Mouse (Mus musculus) cerebellum, adult 2 months (tissue): ENCODE measurements around the gene Gm17087. TPM values are rescaled to one million over a fixed set of nuclear protein-coding genes. Genes with fewer than 3 reads are reported as not detected.

ENCODE experiments used
- DNase-seq, 2 experiments: peaks; one replicate each; pipeline ENCODE4 v3.0.0; 2021
- H3K27ac ChIP-seq: fragments of 200-500 bp; 2 replicates; pipeline ENCODE4 v1.5.1; 2012; ENCODE audit warnings: low read length, control low read depth, inconsistent platforms; ENCODE audit not compliant: insufficient read depth
- H3K27me3 ChIP-seq: fragments of 200-500 bp; 2 replicates; pipeline ENCODE4 v1.6.1; 2012; ENCODE audit warnings: inconsistent platforms, mild to moderate bottlenecking, low read length, moderate library complexity; ENCODE audit not compliant: control insufficient read depth, insufficient read depth
- H3K4me1 ChIP-seq: fragments of 200-500 bp; 2 replicates; pipeline ENCODE4 v1.6.1; 2011; ENCODE audit warnings: low read length; ENCODE audit not compliant: control insufficient read depth, insufficient read depth
- H3K4me3 ChIP-seq: fragments of 200-500 bp; replicated peaks from 2 replicates; pipeline ENCODE3; 2011; ENCODE audit warnings: mild to moderate bottlenecking, low read depth, low read length, control low read depth; ENCODE audit not compliant: insufficient read depth
- CTCF ChIP-seq: fragments of 200-500 bp; IDR thresholded peaks from 2 replicates; pipeline ENCODE4 v1.5.1; 2011; ENCODE audit warnings: low read depth, mild to moderate bottlenecking, control low read depth, low read length, moderate library complexity, borderline replicate concordance; ENCODE audit not compliant: insufficient read depth
- POLR2A ChIP-seq: fragments of 200-500 bp; IDR thresholded peaks from 2 replicates; pipeline ENCODE4 v1.6.1; 2011; ENCODE audit warnings: low read length, control low read depth, borderline replicate concordance; ENCODE audit not compliant: insufficient read depth
- WGBS: fragments of 180-500 bp; shearing (Covaris S2); methylation state at CpG from one replicate; pipeline ENCODE4 v1.1.7; 2018; 5-methylcytosine and 5-hydroxymethylcytosine counted together
- polyA plus RNA-seq: library from polyadenylated mRNA; depleted of rRNA; stranded (reverse); fragments of >200 nt; gene quantifications from 2 replicates; pipeline ENCODE4 v1.2.3, GENCODE M21; 2012

Gene Gm17087
- polyA plus RNA-seq, 1 experiment, result not detected

DNA sequence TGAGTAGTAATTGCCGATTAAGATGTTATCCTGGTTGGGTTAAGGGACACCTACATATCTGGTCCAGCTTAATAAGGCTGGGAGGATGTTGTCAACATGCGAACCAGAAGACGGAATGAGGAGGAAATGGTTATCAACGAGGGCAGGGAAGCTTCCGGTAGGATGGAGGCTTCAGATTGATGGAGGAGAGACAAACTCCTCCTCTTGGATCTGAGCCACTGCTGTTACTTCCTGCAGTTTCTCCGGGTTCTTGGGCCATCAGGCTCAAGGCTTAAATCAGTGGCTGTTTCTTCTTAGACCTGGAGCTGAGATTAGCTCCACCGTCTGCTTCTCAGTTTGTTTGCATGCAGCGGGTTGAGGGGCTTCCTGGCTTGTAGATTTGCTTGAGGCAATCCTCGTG is 11.0 kb downstream of the Gm17087 start:
- H3K27ac ChIP-seq, result peak overlapping the region; percentile 66
- no peaks in the 10 kb centered on the region for H3K27me3 ChIP-seq
- H3K4me1 ChIP-seq, result peaks cover 68% of the 10 kb centered on the region
- TF ChIP-seq CTCF (no peak), POLR2A (no peak)
- H3K4me3 ChIP-seq, result no peak overlapping the region
- no peak for DNase-seq
- 29% methylated on average over 9 of the region's 9 CpGs for WGBS

DNA sequence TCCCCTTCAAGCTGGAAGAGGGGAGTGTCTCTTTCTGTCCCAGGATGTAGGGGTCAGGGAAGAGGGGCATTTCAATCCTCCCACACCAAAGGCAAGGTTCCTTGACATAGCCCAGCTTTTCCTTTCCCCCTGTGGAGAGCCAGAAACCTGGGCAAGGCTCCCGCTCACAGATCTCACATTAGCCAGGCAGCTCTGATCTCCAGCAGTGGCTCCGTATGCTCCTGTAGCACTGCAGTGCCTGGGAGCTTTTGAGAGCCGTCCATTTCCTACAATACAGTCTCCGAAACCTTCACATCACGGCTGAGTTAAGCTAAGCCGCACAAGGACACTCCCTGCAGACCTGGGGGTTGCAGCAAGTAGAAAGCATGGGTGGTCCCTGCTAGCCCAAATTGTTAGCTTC is 12.5 kb downstream of the Gm17087 start:
- Histone ChIP-seq H3K4me1 (peaks cover 74% of the 10 kb centered on the region), H3K27ac (peak overlapping the region; percentile 99), H3K27me3 (no peaks in the 10 kb centered on the region), H3K4me3 (no peak overlapping the region)
- WGBS, result 10% methylated on average over 6 of the region's 6 CpGs
- peak; percentile 92 to 95 for DNase-seq
- no peak for TF ChIP-seq CTCF
- peak; percentile 24; the same call in 1 of the 2 replicates for TF ChIP-seq POLR2A

DNA sequence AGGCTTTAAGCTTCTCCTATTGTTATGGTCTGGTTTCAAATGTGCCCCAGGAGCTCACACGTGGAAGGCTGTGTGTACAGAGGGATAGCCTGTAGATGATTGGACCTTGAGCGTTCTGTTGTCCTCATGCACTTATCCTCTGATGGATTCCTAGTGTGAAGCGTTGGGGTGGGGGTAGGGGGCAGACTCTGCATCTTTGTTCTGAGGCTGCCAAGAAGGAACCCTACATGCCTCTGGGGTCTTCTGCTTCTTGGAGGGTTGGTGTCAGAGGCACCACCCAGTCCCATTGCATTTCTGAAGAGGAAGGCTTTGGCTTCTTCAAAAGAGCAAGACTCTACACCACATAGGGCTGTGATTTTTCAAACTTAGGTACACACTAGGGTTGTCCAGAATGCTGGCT is 13.1 kb downstream of the Gm17087 start:
- DNase-seq, result no peak
- Histone ChIP-seq H3K27ac (peak overlapping the region; percentile 99), H3K27me3 (no peaks in the 10 kb centered on the region), H3K4me3 (no peak overlapping the region), H3K4me1 (peaks cover 79% of the 10 kb centered on the region)
- WGBS, result 17% methylated on average over 3 of the region's 3 CpGs
- no peak for TF ChIP-seq CTCF
- no peak for TF ChIP-seq POLR2A

DNA sequence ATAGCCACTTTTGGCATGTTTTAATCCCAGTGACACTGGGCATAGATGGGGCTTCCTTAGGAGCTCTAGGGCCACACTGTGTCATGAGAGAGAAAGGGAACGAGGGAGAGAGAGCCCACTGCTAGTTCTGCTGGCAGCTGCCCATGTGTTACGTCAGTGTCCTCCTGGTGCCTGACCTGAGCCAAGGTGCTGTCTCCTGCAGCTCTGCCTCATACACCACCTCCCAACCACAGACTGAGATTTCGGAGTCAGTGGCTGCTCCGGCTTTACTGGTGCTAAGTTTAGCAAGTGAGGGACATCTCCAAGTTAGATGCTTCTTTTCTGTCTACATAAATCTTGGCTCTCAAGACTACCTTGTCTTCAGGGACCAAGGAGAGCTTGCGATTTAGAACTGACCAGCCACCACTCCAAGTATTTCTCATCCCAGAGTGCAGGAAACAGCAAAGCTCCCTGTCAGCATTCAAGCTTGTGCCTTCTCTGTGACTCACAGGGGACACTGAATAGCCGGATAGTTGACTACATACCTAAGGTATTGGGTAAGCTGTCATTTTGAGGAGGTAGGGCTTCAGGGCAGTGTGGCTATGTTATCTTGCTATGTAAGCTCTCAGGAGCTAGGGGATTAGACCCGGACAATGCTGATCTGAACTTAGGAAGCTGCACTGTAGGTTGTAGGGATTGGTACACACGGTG is 14.3 kb downstream of the Gm17087 start:
- H3K27me3 ChIP-seq, result no peaks in the 10 kb centered on the region
- peaks cover 69% of the 10 kb centered on the region for H3K4me1 ChIP-seq
- peak overlapping the region; percentile 42 for H3K4me3 ChIP-seq
- TF ChIP-seq CTCF, result no peak
- peak; percentile 75; the same call in 1 of the 2 replicates for TF ChIP-seq POLR2A
- H3K27ac ChIP-seq, result peak overlapping the region; percentile 99
- peak; percentile 97 to 98 for DNase-seq
- WGBS, result 15% methylated on average over 8 of the region's 8 CpGs

DNA sequence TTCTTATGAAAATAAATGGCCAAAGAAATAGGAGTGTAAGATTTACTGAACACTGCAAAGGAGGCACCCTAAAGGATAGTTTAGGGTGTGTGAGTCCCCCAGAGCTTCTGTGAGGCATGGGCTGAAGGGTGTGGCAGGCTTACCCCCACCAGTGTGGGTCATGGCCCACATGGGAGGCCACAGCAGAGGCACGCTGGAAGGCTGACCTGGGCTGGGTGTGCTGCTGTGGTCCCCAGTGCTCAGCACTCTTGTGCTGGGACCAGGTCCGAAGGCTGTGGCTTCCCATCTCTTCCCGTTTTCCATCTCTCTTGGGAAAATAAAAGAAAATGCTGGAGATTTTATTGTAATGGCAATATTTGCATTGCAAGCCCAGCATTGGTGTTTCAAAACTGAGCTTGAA is 15.1 kb downstream of the Gm17087 start:
- Histone ChIP-seq H3K27me3 (no peaks in the 10 kb centered on the region), H3K4me3 (no peak overlapping the region), H3K27ac (peak overlapping the region; percentile 85), H3K4me1 (peaks cover 66% of the 10 kb centered on the region)
- 44% methylated on average over 3 of the region's 3 CpGs for WGBS
- TF ChIP-seq CTCF (no peak), POLR2A (no peak)
- no peak for DNase-seq

DNA sequence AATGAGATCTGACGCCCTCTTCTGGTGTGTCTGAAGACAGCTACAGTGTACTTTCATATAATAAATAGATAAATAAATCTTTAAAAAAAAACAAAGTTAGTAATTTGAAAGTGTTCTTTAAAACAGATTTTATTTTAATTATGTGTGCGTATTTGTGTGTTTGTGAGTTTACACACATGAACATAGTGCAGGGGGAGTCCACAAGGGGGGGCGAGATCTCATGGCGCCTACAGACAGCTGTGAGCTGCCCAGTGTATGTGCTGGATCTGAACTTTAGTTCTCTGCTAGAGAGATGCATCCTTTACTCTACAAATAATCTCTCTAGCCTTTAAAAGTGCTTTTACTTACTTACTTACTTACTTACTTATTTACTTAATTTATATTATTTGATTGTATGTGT is 18.0 kb downstream of the Gm17087 start:
- Histone ChIP-seq H3K27ac (0 out of 2 replicates have a peak overlapping the region, but pooled peaks have one; percentile 32), H3K27me3 (no peaks in the 10 kb centered on the region), H3K4me3 (no peak overlapping the region), H3K4me1 (peaks cover 54% of the 10 kb centered on the region)
- TF ChIP-seq CTCF, result no peak
- no peak for TF ChIP-seq POLR2A
- WGBS, result 89% methylated on average over 4 of the region's 4 CpGs
- no peak for DNase-seq

DNA sequence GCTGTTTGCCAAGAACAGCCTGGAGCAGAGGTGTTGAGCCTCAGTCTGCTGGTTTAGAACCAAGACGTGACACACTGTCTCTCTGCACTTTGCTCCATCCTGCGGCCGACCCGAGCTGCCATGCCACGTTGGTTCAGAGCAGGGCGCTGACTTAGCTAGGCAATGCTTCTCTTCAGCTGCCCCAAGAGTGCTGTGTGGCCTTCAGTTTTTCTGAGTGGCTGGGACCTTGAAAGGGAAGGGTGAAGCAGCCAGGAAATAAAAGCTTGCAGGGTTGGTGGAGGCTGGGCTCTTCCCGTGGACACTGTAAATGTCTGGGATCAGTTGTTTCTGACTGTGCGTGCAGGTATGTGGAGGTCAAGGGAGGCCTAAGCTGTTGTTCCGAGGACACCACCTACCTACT is 20.4 kb downstream of the Gm17087 start:
- WGBS, result 74% methylated on average over 9 of the region's 9 CpGs

DNA sequence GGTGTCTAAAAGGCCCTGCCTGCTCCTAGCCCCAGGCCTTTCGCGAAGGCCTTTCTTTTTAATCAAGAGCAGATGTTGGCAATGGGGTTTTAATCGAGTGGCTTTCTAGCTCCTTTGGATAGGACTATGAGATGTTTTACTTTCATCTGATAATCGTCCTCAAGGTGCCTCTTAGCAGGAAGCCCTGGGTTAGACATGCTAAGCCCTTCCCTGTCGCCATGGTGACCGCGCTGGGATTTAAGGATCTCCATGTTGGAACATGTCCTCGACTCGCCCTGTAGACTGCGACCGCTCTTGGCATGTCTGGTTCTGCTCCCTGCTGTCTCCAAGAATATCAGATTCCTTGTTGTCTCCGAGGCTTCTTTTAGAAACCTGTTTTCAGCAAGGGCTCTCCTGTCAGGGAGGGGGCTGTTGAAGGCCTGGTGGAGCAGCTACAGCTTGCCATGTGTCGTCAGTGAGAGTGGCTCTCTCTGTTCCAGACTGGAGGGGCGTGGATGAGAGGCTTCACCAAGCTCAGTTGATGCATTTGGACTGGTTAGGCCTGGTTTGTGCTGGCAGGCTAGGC is 24.7 kb downstream of the Gm17087 start:
- no peak overlapping the region for H3K27ac ChIP-seq
- H3K4me3 ChIP-seq, result no peak overlapping the region
- DNase-seq, result peak in 1 of 2 experiments; percentile 14
- WGBS, result 43% methylated on average over 14 of the region's 14 CpGs
- TF ChIP-seq CTCF, result no peak
- no peak for TF ChIP-seq POLR2A
- H3K4me1 ChIP-seq, result peaks cover 24% of the 10 kb centered on the region
- H3K27me3 ChIP-seq, result no peaks in the 10 kb centered on the region

More for the DNA sequence above, 20.4 kb downstream of the Gm17087 start:
- Histone ChIP-seq H3K27me3 (no peaks in the 10 kb centered on the region), H3K4me1 (peaks cover 42% of the 10 kb centered on the region), H3K4me3 (no peak overlapping the region), H3K27ac (peak overlapping the region; percentile 37; the same call in 1 of the 2 replicates)
- no peak for DNase-seq
- TF ChIP-seq POLR2A (no peak), CTCF (no peak)
